Mouse (Mus musculus): ENCODE data around the gene Plp2.
A peak's percentile ranks its signal among the peaks of the same experiment; 100 is the strongest.

The Plp2 gene

GRCm38 (mm10) chrX:7662936-7663335, 8.3 kb downstream of the Plp2 start:
- DNase-seq (ENCODE audit: low read depth, low spot score), result no peak

GRCm38 (mm10) chrX:7661086-7661485, 10.1 kb downstream of the Plp2 start:
- DNase-seq (ENCODE audit: low read depth, low spot score), result no peak

GRCm38 (mm10) chrX:7658785-7659589, 12.2 kb downstream of the Plp2 start:
- DNase-seq (ENCODE audit: low read depth, low spot score), result peak; percentile 42

- DNase-seq (ENCODE audit: low read depth, low spot score), result peak; percentile 62
Measured at GRCm38 (mm10) chrX:7658031-7658784, 13.0 kb downstream of the Plp2 start.

GRCm38 (mm10) chrX:7657221-7657639, 14.0 kb downstream of the Plp2 start, which contains the start of gene Prickle3:
TSS of gene Prickle3 (plus strand) at chrX:7657260.
- peak; percentile 46 for DNase-seq (ENCODE audit: low read depth, low spot score)

GRCm38 (mm10) chrX:7648671-7649304, 22.4 kb downstream of the Plp2 start:
- DNase-seq (ENCODE audit: low read depth, low spot score), result peak; percentile 95

- peak; percentile 84 for DNase-seq (ENCODE audit: low read depth, low spot score)
Measured at GRCm38 (mm10) chrX:7645349-7645748, 25.8 kb downstream of the Plp2 start.

- no peak for DNase-seq (ENCODE audit: low read depth, low spot score)
Measured at GRCm38 (mm10) chrX:7640785-7641184, 30.4 kb downstream of the Plp2 start.

GRCm38 (mm10) chrX:7639536-7640325, 31.5 kb downstream of the Plp2 start:
- DNase-seq (ENCODE audit: low read depth, low spot score), result no peak

- DNase-seq (ENCODE audit: low read depth, low spot score), result peak; percentile 92
Measured at GRCm38 (mm10) chrX:7638401-7639091, 32.6 kb downstream of the Plp2 start, which contains the start of gene Syp. TSS of gene Syp (plus strand) at chrX:7638471.

GRCm38 (mm10) chrX:7635101-7635500, 36.1 kb downstream of the Plp2 start:
- DNase-seq (ENCODE audit: low read depth, low spot score), result no peak

- DNase-seq (ENCODE audit: low read depth, low spot score), result no peak
Measured at GRCm38 (mm10) chrX:7632560-7632959, 38.6 kb downstream of the Plp2 start.

Data from ZHBTc4 (cell line).